Comparison of ENCODE assay signal across 8 mouse cellular contexts in genomic region chr10:93335828-93336461, GRCm38 (mm10). TPM values are rescaled to one million over a fixed set of nuclear protein-coding genes. Genes with fewer than 3 reads are reported as not detected.
DNase-seq lines count a peak whose midpoint lies in the region; ATAC-seq and TF ChIP-seq lines count a peak whose summit lies in the region.

No protein-coding gene starts in this region.

- DNase-seq in forebrain, postnatal 0 days = no peak
- no peak for DNase-seq in forebrain, embryonic 11.5 days (ENCODE audit: low spot score)
- peak; percentile 57 for DNase-seq in gastrocnemius, postnatal 25 days
- peak; percentile 89 for DNase-seq in kidney, adult 2 months
- peak; percentile 30 for DNase-seq in thymus, postnatal 14 days
- no peak for DNase-seq in testis, postnatal 14 days (ENCODE audit: low spot score)

- no peak for TF ChIP-seq POLR2A in kidney, adult 2 months (IDR thresholded peaks at IDR 0.05; ENCODE audit: low read depth, low read length)

- H3K4me2 ChIP-seq in forebrain, postnatal 0 days (ENCODE audit: low read depth) = no peak overlapping the region
- no peak overlapping the region for H3K4me2 ChIP-seq in forebrain, embryonic 11.5 days (ENCODE audit: low read depth, low read length, severe bottlenecking)
- no peak overlapping the region for H3K4me2 ChIP-seq in lung, embryonic 16.5 days (ENCODE audit: low read depth, low read length)
- no peak overlapping the region for H3K4me2 ChIP-seq in midbrain, embryonic 16.5 days (ENCODE audit: low read length)

- H3K4me1 ChIP-seq in forebrain, postnatal 0 days (ENCODE audit: insufficient read depth) = no peaks in the 10 kb centered on the region
- no peaks in the 10 kb centered on the region for H3K4me1 ChIP-seq in forebrain, embryonic 11.5 days (replicated peaks; ENCODE audit: control insufficient read depth, insufficient read depth, low read length)
- H3K4me1 ChIP-seq in kidney, adult 2 months (ENCODE audit: control insufficient read depth, insufficient read depth, low read length) = peaks cover 6% of the 10 kb centered on the region; the same call in 1 of the 2 replicates
- peaks cover 10% of the 10 kb centered on the region; the same call in 1 of the 2 replicates for H3K4me1 ChIP-seq in lung, embryonic 16.5 days (replicated peaks; ENCODE audit: control insufficient read depth, insufficient read depth, low read length)
- no peaks in the 10 kb centered on the region for H3K4me1 ChIP-seq in midbrain, embryonic 16.5 days (ENCODE audit: control insufficient read depth, insufficient read depth, low read length)

- peaks cover 6% of the 10 kb centered on the region; the same call in 1 of the 2 replicates for H3K9me3 ChIP-seq in forebrain, postnatal 0 days (ENCODE audit: low read length)
- H3K9me3 ChIP-seq in forebrain, embryonic 11.5 days (ENCODE audit: control insufficient read depth, low read length) = no peaks in the 10 kb centered on the region
- H3K9me3 ChIP-seq in lung, embryonic 16.5 days (ENCODE audit: control insufficient read depth, low read length) = no peaks in the 10 kb centered on the region
- no peaks in the 10 kb centered on the region for H3K9me3 ChIP-seq in midbrain, embryonic 16.5 days (replicated peaks; ENCODE audit: control insufficient read depth, low read length, poor library complexity, severe bottlenecking)

- peak; percentile 18; the same call in 1 of the 2 replicates for ATAC-seq in forebrain, postnatal 0 days
- no peak for ATAC-seq in forebrain, embryonic 11.5 days (replicated peaks; ENCODE audit: low FRiP score)
- peak; percentile 90 for ATAC-seq in lung, embryonic 16.5 days (ENCODE audit: low read depth)
- no peak for ATAC-seq in midbrain, embryonic 16.5 days

- no peaks in the 10 kb centered on the region for H3K36me3 ChIP-seq in forebrain, postnatal 0 days (ENCODE audit: insufficient read depth)
- H3K36me3 ChIP-seq in forebrain, embryonic 11.5 days (ENCODE audit: control insufficient read depth, insufficient read depth, low read length) = no peaks in the 10 kb centered on the region
- no peaks in the 10 kb centered on the region for H3K36me3 ChIP-seq in kidney, adult 2 months (ENCODE audit: control insufficient read depth, insufficient read depth, low read length)
- H3K36me3 ChIP-seq in lung, embryonic 16.5 days (ENCODE audit: control insufficient read depth, insufficient read depth, low read length) = no peaks in the 10 kb centered on the region
- no peaks in the 10 kb centered on the region for H3K36me3 ChIP-seq in midbrain, embryonic 16.5 days (ENCODE audit: control insufficient read depth, insufficient read depth, low read length)

- TF ChIP-seq CTCF in forebrain, postnatal 0 days (IDR thresholded peaks at IDR 0.05; ENCODE audit: low read depth) = no peak
- TF ChIP-seq CTCF in kidney, adult 2 months (conservative IDR thresholded peaks at IDR 0.05; ENCODE audit: insufficient read depth, insufficient read length, low read depth, low read length) = 0 out of 2 replicates have a peak, but pooled peaks have one; percentile 7

- no peaks in the 10 kb centered on the region for H3K27me3 ChIP-seq in forebrain, postnatal 0 days (ENCODE audit: insufficient read depth, low read length)
- no peaks in the 10 kb centered on the region for H3K27me3 ChIP-seq in forebrain, embryonic 11.5 days (ENCODE audit: control insufficient read depth, insufficient read depth, low read length)
- H3K27me3 ChIP-seq in kidney, adult 2 months (replicated peaks; ENCODE audit: control insufficient read depth, insufficient read depth, low read length) = no peaks in the 10 kb centered on the region
- H3K27me3 ChIP-seq in lung, embryonic 16.5 days (ENCODE audit: control insufficient read depth, insufficient read depth, low read depth, low read length) = no peaks in the 10 kb centered on the region
- H3K27me3 ChIP-seq in midbrain, embryonic 16.5 days (ENCODE audit: control insufficient read depth, insufficient read depth, low read depth, low read length) = no peaks in the 10 kb centered on the region

- no peak overlapping the region for H3K27ac ChIP-seq in forebrain, postnatal 0 days (ENCODE audit: low read depth, low read length)
- no peak overlapping the region for H3K27ac ChIP-seq in forebrain, embryonic 11.5 days (ENCODE audit: low read depth, low read length)
- H3K27ac ChIP-seq in kidney, adult 2 months (ENCODE audit: insufficient read depth, low read depth, low read length) = peak overlapping the region; percentile 81; the same call in 1 of the 2 replicates
- peak overlapping the region; percentile 54 for H3K27ac ChIP-seq in lung, embryonic 16.5 days (ENCODE audit: low read length)
- H3K27ac ChIP-seq in midbrain, embryonic 16.5 days (ENCODE audit: low read length) = no peak overlapping the region

- H3K9ac ChIP-seq in forebrain, postnatal 0 days = no peak overlapping the region
- H3K9ac ChIP-seq in forebrain, embryonic 11.5 days (ENCODE audit: low read length) = no peak overlapping the region
- H3K9ac ChIP-seq in lung, embryonic 16.5 days (ENCODE audit: low read length) = no peak overlapping the region
- H3K9ac ChIP-seq in midbrain, embryonic 16.5 days (ENCODE audit: low read depth, low read length) = no peak overlapping the region

- 83% methylated on average over 16 of the region's 16 CpGs for WGBS in forebrain, postnatal 0 days
- 88% methylated on average over 16 of the region's 16 CpGs for WGBS in forebrain, embryonic 11.5 days
- WGBS in kidney, adult 2 months = 64% methylated on average over 16 of the region's 16 CpGs
- WGBS in lung, embryonic 16.5 days = 57% methylated on average over 16 of the region's 16 CpGs
- WGBS in midbrain, embryonic 16.5 days = 89% methylated on average over 16 of the region's 16 CpGs

- no peak overlapping the region for H3K4me3 ChIP-seq in forebrain, postnatal 0 days (ENCODE audit: low read depth, low read length)
- no peak overlapping the region for H3K4me3 ChIP-seq in forebrain, embryonic 11.5 days (ENCODE audit: low read depth, low read length)
- H3K4me3 ChIP-seq in kidney, adult 2 months (ENCODE audit: insufficient read depth, low read depth, low read length) = no peak overlapping the region
- H3K4me3 ChIP-seq in lung, embryonic 16.5 days (ENCODE audit: low read length) = no peak overlapping the region
- H3K4me3 ChIP-seq in midbrain, embryonic 16.5 days (ENCODE audit: low read depth, low read length) = no peak overlapping the region

RNA-seq across cellular contexts. Expression of gene Elk3, which starts 25.0 kb away (rescaled TPM):
- total RNA-seq in forebrain, postnatal 0 days (2014; rRNA removed) = 5.1 and 8.8 TPM in 2 replicates
- 4.9 and 6.2 TPM in 2 replicates for polyA plus RNA-seq in forebrain, postnatal 0 days (2015; fragmentation: Nextera tagmentation; extraction: Ambion mirVana)
- polyA plus RNA-seq in forebrain, embryonic 11.5 days (2014; fragmentation: Nextera tagmentation; extraction: Ambion mirVana) = 13.8 and 16.5 TPM in 2 replicates
- total RNA-seq in gastrocnemius, postnatal 25 days (2021) = 10 to 100 TPM; 13.5 to 16.6 TPM
- 27.5 and 28.1 TPM in 2 replicates for polyA plus RNA-seq in kidney, adult 2 months (2012; rRNA removed)
- polyA plus RNA-seq in lung, embryonic 16.5 days (2015; fragmentation: Nextera tagmentation; extraction: Ambion mirVana) = 44.9 and 48.0 TPM in 2 replicates
- 6.4 and 6.5 TPM in 2 replicates for polyA plus RNA-seq in midbrain, embryonic 16.5 days (2015; fragmentation: Nextera tagmentation; extraction: Ambion mirVana)

Comparison
In these comparisons a context has a peak if more than half of its experiments do, and no peak if none do; other contexts are left out.
1. ATAC-seq: peak in forebrain, postnatal 0 days (single experiment) and lung, embryonic 16.5 days (single experiment); none in forebrain, embryonic 11.5 days (single experiment) and midbrain, embryonic 16.5 days (single experiment).
2. DNase-seq: peak in gastrocnemius, postnatal 25 days (single experiment), kidney, adult 2 months (single experiment) and thymus, postnatal 14 days (single experiment); none in forebrain, postnatal 0 days (single experiment), forebrain, embryonic 11.5 days (single experiment) and testis, postnatal 14 days (single experiment).
3. H3K27ac ChIP-seq: peak in kidney, adult 2 months (single experiment) and lung, embryonic 16.5 days (single experiment); none in forebrain, postnatal 0 days (single experiment), forebrain, embryonic 11.5 days (single experiment) and midbrain, embryonic 16.5 days (single experiment).